Mouse (Mus musculus) heart, embryonic 11.5 days (tissue): ENCODE measurements around the gene Hectd2. TPM values are rescaled to one million over a fixed set of nuclear protein-coding genes. Genes with fewer than 3 reads are reported as not detected.

ENCODE experiments used
- ATAC-seq: fragments of 200-750 bp; cut with Nextera tagmentation; replicated peaks from 2 replicates; pipeline ENCODE4 v1.8.0; 2017; ENCODE audit warnings: moderate library complexity; ENCODE audit not compliant: insufficient number of reproducible peaks, low FRiP score, low TSS enrichment
- H3K27ac ChIP-seq: fragments of 300-500 bp; sonication (generic); 2 replicates; pipeline ENCODE4 v1.5.1; 2014; ENCODE audit warnings: mild to moderate bottlenecking, low read depth, low read length
- H3K27me3 ChIP-seq: fragments of 300-500 bp; sonication (generic); 2 replicates; pipeline ENCODE4 v1.6.1; 2014; ENCODE audit warnings: mild to moderate bottlenecking, low read length, mixed read lengths; ENCODE audit not compliant: control insufficient read depth, insufficient read depth
- H3K36me3 ChIP-seq: fragments of 300-500 bp; sonication (generic); 2 replicates; pipeline ENCODE4 v1.6.1; 2014; ENCODE audit warnings: mild to moderate bottlenecking, low read length, moderate library complexity, mixed read lengths; ENCODE audit not compliant: control insufficient read depth, insufficient read depth
- H3K4me1 ChIP-seq: fragments of 300-500 bp; sonication (generic); 2 replicates; pipeline ENCODE4 v1.6.1; 2014; ENCODE audit warnings: low read length; ENCODE audit not compliant: control insufficient read depth, insufficient read depth
- H3K4me2 ChIP-seq: fragments of 300-500 bp; sonication (generic); 2 replicates; pipeline ENCODE4 v1.6.1; 2014; ENCODE audit warnings: mild to moderate bottlenecking, moderate library complexity
- H3K4me3 ChIP-seq: fragments of 300-500 bp; sonication (generic); 2 replicates; pipeline ENCODE4 v1.5.1; 2014; ENCODE audit warnings: low read depth, low read length
- H3K9ac ChIP-seq: fragments of 300-500 bp; sonication (generic); 2 replicates; pipeline ENCODE4 v1.6.1; 2014; ENCODE audit warnings: mild to moderate bottlenecking, low read depth, low read length, moderate library complexity
- H3K9me3 ChIP-seq: fragments of 300-500 bp; sonication (generic); replicated peaks from 2 replicates; pipeline ENCODE4 v1.6.1; 2016; ENCODE audit warnings: low read length; ENCODE audit not compliant: control insufficient read depth
- WGBS: fragments of 180-500 bp; shearing (Covaris S2); extraction: QIAGEN DNeasy Blood & Tissue Kit; methylation state at CpG from one replicate; pipeline ENCODE4 v1.1.7; 2014; ENCODE audit not compliant: insufficient replicate concordance; 5-methylcytosine and 5-hydroxymethylcytosine counted together
- polyA plus RNA-seq: library from polyadenylated mRNA; unstranded; fragments of >200 nt; fragmentation: Nextera tagmentation; extraction: Ambion mirVana; gene quantifications from 2 replicates; pipeline ENCODE4 v1.2.1, GENCODE M21; 2014

Hectd2 gene
- polyA plus RNA-seq, 1 experiment from 2014 or later = 10.1 TPM

DNA sequence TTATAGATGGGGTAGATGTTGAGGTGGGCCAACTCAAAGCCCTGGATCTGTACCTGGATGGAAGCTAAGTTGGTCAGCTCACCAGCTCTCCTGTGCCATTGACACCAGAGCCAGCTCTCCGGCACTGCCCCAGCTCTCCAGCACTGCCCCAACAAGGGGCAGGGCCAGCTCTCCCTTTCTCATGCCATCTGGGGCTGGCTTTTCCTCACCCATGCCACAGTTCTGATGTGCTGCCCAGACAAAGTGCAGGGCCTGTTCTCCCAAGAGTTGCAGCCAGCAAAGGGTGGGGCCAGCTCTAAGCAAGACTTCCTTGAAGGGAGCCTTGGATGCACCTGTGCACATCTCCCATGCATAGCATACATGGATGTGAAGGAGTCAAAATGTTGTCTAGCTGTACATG lies 71.5 kb downstream of the Hectd2 start:
- no peaks in the 10 kb centered on the region for H3K4me1 ChIP-seq
- H3K4me3 ChIP-seq = no peak overlapping the region
- H3K9ac ChIP-seq = no peak overlapping the region
- no peaks in the 10 kb centered on the region; the same call in 1 of the 2 replicates for H3K36me3 ChIP-seq
- H3K27me3 ChIP-seq = no peaks in the 10 kb centered on the region
- no peak for ATAC-seq
- no peak overlapping the region for H3K27ac ChIP-seq
- WGBS = 95% methylated on average over 1 of the region's 1 CpGs
- H3K9me3 ChIP-seq = no peaks in the 10 kb centered on the region
- no peak overlapping the region for H3K4me2 ChIP-seq

DNA sequence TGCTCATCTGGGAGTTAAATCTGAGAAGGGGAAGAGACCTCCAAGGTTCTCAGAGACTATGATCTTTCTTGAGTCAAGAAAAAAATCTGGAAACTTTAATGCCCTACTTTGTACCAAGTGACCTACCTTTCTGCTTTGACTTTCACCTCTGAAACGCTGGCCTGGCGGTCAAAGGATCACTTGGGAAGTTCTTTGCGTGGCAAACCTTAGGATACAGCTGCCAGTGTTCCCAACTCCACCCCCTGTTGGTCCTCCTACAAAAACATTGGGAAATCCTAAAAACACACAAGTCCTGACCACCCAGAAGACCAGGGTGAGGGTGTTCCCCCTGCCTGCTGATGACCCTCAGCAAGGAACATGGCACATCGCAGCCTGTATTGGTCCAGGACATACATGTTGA lies 72.4 kb downstream of the Hectd2 start:
- WGBS = 82% methylated on average over 4 of the region's 4 CpGs
- H3K9ac ChIP-seq = no peak overlapping the region

DNA sequence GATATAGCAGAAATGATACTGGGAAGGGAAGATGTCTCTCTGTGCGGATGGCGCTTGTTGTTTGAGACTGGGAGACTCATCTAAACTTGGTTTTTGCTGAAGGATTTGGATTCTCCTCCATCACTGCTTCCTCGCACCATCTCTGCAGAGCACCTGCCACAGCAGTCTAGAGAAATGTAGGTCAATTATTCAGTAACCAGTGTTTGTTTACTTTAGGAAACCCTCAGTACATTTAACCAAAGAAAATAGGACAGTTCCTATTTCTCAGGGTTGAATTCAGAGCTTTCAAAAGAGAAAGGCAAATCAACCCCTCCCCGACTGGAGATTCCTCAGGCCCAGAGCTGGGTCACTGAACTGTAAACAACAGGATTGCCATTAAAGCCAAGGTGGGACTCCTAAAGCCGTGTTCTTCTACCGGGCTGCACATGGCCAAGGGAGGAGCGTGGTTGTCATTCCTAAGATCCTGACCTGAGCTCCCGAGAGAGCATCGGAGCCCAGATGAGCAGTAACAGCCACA lies 75.0 kb downstream of the Hectd2 start:
- WGBS = 86% methylated on average over 9 of the region's 9 CpGs
- H3K9ac ChIP-seq = no peak overlapping the region
- no peaks in the 10 kb centered on the region; the same call in 1 of the 2 replicates for H3K36me3 ChIP-seq
- no peaks in the 10 kb centered on the region for H3K9me3 ChIP-seq
- H3K4me3 ChIP-seq = no peak overlapping the region
- no peaks in the 10 kb centered on the region for H3K4me1 ChIP-seq
- no peaks in the 10 kb centered on the region for H3K27me3 ChIP-seq
- H3K4me2 ChIP-seq = no peak overlapping the region
- no peak for ATAC-seq
- H3K27ac ChIP-seq = no peak overlapping the region

More for the DNA sequence above, 72.4 kb downstream of the Hectd2 start:
- H3K4me2 ChIP-seq = no peak overlapping the region
- no peaks in the 10 kb centered on the region; the same call in 1 of the 2 replicates for H3K36me3 ChIP-seq
- H3K27ac ChIP-seq = no peak overlapping the region
- no peak for ATAC-seq
- no peaks in the 10 kb centered on the region for H3K9me3 ChIP-seq
- H3K27me3 ChIP-seq = no peaks in the 10 kb centered on the region
- no peak overlapping the region for H3K4me3 ChIP-seq
- no peaks in the 10 kb centered on the region for H3K4me1 ChIP-seq

DNA sequence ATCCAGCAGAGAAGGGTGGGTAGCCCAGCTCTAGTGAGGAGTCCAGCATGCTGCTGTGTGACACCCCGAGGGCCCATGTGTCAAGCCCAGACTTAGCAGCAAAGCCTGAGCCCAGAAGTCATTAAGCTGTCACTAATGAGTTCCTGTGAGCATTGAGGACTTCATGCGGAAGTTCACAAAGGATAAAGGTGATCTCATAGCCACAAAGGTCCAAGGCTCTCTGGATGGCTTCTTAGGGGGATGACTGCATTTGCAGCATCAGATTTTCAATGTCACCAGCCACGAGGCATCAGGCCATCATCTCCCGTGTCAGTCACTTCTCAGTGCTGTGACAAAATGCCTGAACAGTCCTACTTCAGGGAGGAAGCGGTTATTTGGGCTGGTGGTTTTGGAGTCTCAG lies 75.9 kb downstream of the Hectd2 start:
- Histone ChIP-seq H3K27me3 (no peaks in the 10 kb centered on the region), H3K4me1 (no peaks in the 10 kb centered on the region), H3K9ac (no peak overlapping the region), H3K36me3 (no peaks in the 10 kb centered on the region; the same call in 1 of the 2 replicates), H3K27ac (no peak overlapping the region), H3K9me3 (no peaks in the 10 kb centered on the region), H3K4me2 (no peak overlapping the region), H3K4me3 (no peak overlapping the region)
- ATAC-seq = no peak
- WGBS = 82% methylated on average over 5 of the region's 5 CpGs

DNA sequence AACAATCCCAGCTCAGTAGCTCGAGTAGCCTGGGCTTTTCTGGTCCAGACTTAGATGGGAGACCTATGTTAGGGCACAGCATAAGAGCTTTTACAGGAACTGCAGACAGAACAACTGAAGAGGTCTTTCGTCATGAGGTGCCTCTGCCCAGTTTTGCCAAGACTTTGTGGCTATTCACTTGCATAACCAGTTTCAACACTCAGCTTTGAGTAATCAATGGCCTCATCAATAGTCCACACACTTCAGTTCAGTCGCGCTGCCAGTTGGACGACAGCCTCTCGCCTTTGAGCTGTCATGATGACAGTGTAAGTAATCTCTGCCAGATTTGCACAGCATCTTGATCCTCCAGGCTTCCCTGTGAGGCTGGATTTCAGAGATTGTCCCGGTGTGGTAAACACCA lies 80.3 kb downstream of the Hectd2 start:
- no peaks in the 10 kb centered on the region for H3K36me3 ChIP-seq
- no peaks in the 10 kb centered on the region for H3K27me3 ChIP-seq
- H3K4me1 ChIP-seq = no peaks in the 10 kb centered on the region
- 80% methylated on average over 7 of the region's 7 CpGs for WGBS
- no peak for ATAC-seq
- H3K27ac ChIP-seq = no peak overlapping the region
- H3K4me3 ChIP-seq = no peak overlapping the region
- H3K9ac ChIP-seq = no peak overlapping the region
- H3K9me3 ChIP-seq = no peaks in the 10 kb centered on the region
- H3K4me2 ChIP-seq = no peak overlapping the region

DNA sequence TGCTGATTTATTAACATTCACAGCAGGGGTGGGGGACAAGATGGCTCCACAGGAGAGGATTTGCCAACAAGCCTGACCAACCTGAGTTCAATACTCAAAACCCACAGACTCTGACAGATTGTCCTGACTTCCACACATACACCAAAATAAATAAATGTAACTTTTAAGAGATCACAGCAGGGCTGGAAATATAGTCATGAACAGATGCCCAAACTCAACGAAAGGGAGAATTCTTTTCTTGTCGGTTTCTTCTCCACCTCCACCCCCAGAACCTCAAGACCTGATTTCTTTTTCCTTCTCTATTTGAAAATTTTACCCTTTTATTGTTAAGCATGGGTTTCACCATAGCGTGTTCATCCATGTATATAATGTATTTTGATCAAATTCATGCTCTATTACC lies 82.8 kb downstream of the Hectd2 start:
- no peak overlapping the region for H3K9ac ChIP-seq
- no peak for ATAC-seq
- H3K4me1 ChIP-seq = no peaks in the 10 kb centered on the region
- H3K9me3 ChIP-seq = no peaks in the 10 kb centered on the region
- no peak overlapping the region for H3K4me3 ChIP-seq
- H3K27ac ChIP-seq = no peak overlapping the region
- H3K36me3 ChIP-seq = no peaks in the 10 kb centered on the region
- no peaks in the 10 kb centered on the region for H3K27me3 ChIP-seq
- WGBS = 86% methylated on average over 3 of the region's 3 CpGs
- no peak overlapping the region for H3K4me2 ChIP-seq

DNA sequence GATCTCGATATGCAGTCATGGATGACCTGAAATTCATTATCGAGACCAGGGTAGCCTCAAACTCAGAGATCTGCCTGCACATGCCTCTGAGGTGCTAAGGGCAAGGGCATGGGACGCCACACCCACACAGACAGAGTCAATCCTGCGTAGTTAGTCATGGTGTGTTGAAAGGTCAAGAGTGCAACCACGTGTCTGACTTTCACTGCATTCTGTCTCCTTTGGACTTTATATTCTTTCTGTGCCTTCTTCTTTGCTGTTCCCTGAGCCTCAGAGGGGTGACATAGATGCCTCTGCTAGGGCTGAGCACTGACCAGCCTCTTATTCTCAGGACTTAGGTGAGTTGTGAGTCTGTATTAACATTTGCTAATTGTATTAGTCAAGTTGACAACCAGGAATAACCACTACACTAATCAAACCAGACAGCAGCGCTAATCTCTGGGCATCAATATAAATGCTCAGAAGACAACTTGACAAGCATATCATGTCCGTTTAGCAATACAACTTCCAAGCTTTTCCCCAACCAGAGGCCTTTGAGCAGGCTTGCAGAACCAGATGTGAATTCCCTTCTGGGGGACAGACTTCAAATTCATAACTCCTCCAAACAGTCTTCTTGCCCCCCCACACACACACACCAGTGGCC lies 83.6 kb downstream of the Hectd2 start:
- Histone ChIP-seq H3K27ac (no peak overlapping the region), H3K9me3 (no peaks in the 10 kb centered on the region), H3K27me3 (no peaks in the 10 kb centered on the region), H3K4me2 (no peak overlapping the region), H3K36me3 (no peaks in the 10 kb centered on the region), H3K4me1 (no peaks in the 10 kb centered on the region), H3K9ac (no peak overlapping the region), H3K4me3 (no peak overlapping the region)
- no peak for ATAC-seq
- 75% methylated on average over 7 of the region's 7 CpGs for WGBS

DNA sequence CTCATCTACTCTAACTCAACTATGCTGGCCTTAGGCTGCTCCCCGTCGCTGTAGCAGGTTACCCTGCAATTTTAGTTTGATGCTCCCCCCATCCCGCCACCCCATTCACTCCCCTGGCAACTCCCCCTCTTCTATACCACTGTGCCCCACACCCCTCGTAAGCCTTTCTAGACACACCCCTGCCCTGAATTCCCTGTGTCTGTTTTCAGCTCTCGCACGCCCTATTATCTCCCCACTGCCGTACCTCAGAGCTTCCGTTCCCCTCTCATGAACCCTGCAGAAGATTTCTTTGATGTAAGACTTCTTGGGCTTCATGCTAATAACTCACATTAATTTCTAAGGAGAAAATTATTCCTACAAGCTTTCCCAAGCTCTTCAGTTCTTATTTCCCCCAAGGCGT lies 84.6 kb downstream of the Hectd2 start:
- Histone ChIP-seq H3K36me3 (no peaks in the 10 kb centered on the region), H3K4me3 (no peak overlapping the region), H3K27me3 (no peaks in the 10 kb centered on the region), H3K9me3 (no peaks in the 10 kb centered on the region), H3K4me1 (no peaks in the 10 kb centered on the region), H3K4me2 (no peak overlapping the region), H3K9ac (no peak overlapping the region), H3K27ac (no peak overlapping the region)
- ATAC-seq = no peak
- WGBS = 71% methylated on average over 9 of the region's 9 CpGs

DNA sequence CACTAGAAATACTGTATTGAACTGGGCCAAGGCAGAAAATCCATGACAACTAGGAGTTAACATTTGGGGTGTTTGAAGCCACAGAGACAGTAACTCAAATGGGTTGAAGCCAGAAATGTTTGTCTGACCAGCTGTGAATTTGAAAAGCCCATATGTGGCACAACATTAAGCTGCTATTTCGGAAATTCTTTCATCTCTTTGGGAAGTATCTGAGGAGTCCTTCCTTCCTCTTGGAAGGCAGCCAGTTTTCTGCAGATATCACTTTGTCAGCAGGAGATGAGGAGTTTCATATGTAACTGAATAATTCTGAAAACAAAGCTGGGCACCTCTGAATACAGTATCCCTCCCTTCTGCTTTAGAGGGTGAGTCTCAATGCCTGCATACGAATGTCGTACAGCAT lies 86.7 kb downstream of the Hectd2 start:
- Histone ChIP-seq H3K4me2 (no peak overlapping the region), H3K27ac (no peak overlapping the region), H3K27me3 (no peaks in the 10 kb centered on the region), H3K4me3 (no peak overlapping the region), H3K9me3 (no peaks in the 10 kb centered on the region), H3K9ac (no peak overlapping the region), H3K36me3 (no peaks in the 10 kb centered on the region), H3K4me1 (no peaks in the 10 kb centered on the region)
- no peak for ATAC-seq
- WGBS = 81% methylated on average over 3 of the region's 3 CpGs
